Mouse (Mus musculus) embryo, embryonic 10.5 days (tissue): ENCODE measurements around the gene Prkag2.
"Not testable (repeated sequence)": the region's sequence is repeated elsewhere in the genome, so short reads cannot be mapped to it uniquely, and the experiment has no call there.

Source experiments
- DNase-seq: peaks from one replicate; pipeline ENCODE4 v3.0.0-alpha.2; 2015; ENCODE audit warnings: low spot score

Gene Prkag2

GRCm38 (mm10) chr5:24822781-24823180 lies 277.7 kb downstream of the Prkag2 start:
- no peak for DNase-seq

DNA sequence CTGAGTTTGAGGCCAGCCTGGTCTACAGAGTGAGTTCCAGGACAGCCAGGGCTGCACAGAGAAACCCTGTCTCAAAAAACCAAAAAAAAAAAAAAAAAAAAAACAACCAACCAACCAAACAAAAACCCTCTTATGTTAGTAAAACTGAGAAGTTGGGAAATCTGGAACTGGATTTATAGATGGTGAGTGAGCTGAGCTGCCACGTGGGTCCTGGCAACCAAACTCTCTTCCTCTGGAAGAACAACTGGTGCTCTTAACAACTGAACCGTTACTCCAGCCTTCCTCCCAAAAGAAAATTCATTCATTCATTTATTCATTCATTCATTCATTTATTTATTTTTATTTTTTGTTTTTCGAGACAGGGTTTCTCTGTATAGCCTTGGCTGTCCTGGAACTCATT lies 278.2 kb downstream of the Prkag2 start:
- not testable (repeated sequence) for DNase-seq

GRCm38 (mm10) chr5:24821403-24821841 lies 279.0 kb downstream of the Prkag2 start:
- no peak for DNase-seq

DNA sequence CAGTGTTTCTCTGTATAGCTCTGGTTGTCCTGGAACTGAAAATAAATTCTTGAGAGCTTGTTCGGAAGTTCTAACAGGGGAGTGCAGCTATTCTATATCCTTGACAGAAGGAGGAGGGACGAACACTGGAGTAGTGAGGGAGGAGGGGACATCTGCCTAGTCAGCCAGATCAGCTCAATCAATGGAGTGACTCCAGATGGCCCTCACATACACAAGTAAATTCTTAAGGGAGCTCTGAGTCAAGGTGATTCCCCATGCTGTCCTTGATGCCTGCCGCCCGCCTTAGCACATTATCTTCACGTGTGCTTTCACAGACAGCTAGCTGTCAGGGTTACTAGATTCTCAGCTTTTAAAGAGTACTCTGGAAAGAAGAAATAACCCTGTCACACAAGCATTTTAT lies 279.8 kb downstream of the Prkag2 start:
- no peak for DNase-seq

GRCm38 (mm10) chr5:24817191-24817590 lies 283.3 kb downstream of the Prkag2 start:
- no peak for DNase-seq

GRCm38 (mm10) chr5:24813946-24814345 lies 286.5 kb downstream of the Prkag2 start:
- DNase-seq = no peak

DNA sequence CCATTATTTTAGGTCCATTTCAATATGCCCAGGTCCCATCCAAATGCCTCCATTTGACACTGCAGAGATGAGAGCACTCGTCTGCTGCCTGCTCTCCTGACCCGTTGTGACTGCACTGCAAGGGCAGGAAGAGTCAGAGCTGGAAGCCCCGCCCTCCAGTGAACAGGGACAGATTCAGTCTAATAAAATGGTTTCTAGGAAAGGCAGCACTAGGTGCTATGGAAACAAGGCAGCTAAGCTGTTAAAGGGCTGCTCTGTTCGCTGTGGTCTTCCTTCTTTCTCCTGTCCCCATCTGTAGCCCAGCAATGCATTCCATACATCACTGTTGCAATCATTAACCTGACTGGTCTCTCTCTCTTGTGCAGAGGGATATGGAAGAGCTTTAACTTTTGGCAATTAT lies 287.4 kb downstream of the Prkag2 start:
- no peak for DNase-seq
